Mouse (Mus musculus) hindbrain, embryonic 15.5 days (tissue): ENCODE data around the gene Exoc2. TPM values are rescaled to one million over a fixed set of nuclear protein-coding genes. Genes with fewer than 3 reads are reported as not detected.

Source experiments
- ATAC-seq: fragments of 200-750 bp; cut with Nextera tagmentation; 2 replicates; pipeline ENCODE4 v1.8.0; 2017; ENCODE audit warnings: low read depth, moderate number of reproducible peaks, moderate TSS enrichment; ENCODE audit not compliant: low FRiP score
- H3K27ac ChIP-seq: fragments of 300-500 bp; sonication (generic); replicated peaks from 2 replicates; pipeline ENCODE4 v1.5.1; 2015; ENCODE audit warnings: mild to moderate bottlenecking, inconsistent platforms
- H3K27me3 ChIP-seq: fragments of 300-500 bp; sonication (generic); 2 replicates; pipeline ENCODE4 v1.6.1; 2015; ENCODE audit warnings: control low read depth, inconsistent platforms
- H3K36me3 ChIP-seq: fragments of 300-500 bp; sonication (generic); 2 replicates; pipeline ENCODE4 v1.6.1; 2015; ENCODE audit warnings: control low read depth, inconsistent platforms
- H3K4me1 ChIP-seq: fragments of 300-500 bp; sonication (generic); replicated peaks from 2 replicates; pipeline ENCODE4 v1.6.1; 2015; ENCODE audit warnings: control low read depth, inconsistent platforms
- H3K4me2 ChIP-seq: fragments of 300-500 bp; sonication (generic); 2 replicates; pipeline ENCODE4 v1.6.1; 2015; ENCODE audit warnings: moderate library complexity, mild to moderate bottlenecking, inconsistent platforms
- H3K4me3 ChIP-seq: fragments of 300-500 bp; sonication (generic); 2 replicates; pipeline ENCODE4 v1.5.1; 2015; ENCODE audit warnings: mild to moderate bottlenecking, inconsistent platforms
- H3K9ac ChIP-seq: fragments of 300-500 bp; sonication (generic); 2 replicates; pipeline ENCODE4 v1.6.1; 2015; ENCODE audit warnings: inconsistent platforms
- H3K9me3 ChIP-seq: fragments of 300-500 bp; sonication (generic); 2 replicates; pipeline ENCODE4 v1.6.1; 2016; ENCODE audit warnings: control low read depth, inconsistent platforms
- WGBS: fragments of 180-500 bp; shearing (Covaris S2); methylation state at CpG from one replicate; pipeline ENCODE4 v1.1.7; 2015; 5-methylcytosine and 5-hydroxymethylcytosine counted together
- polyA plus RNA-seq: library from polyadenylated mRNA; unstranded; fragments of >200 nt; fragmentation: Nextera tagmentation; extraction: Ambion mirVana; gene quantifications from 2 replicates; pipeline ENCODE4 v1.2.1, GENCODE M21; 2015

Exoc2 gene
- polyA plus RNA-seq, result 47.9 and 50.0 TPM in 2 replicates

- under 1% methylated on average over 54 of the region's 54 CpGs for WGBS
- H3K36me3 ChIP-seq, result no peaks in the 10 kb centered on the region
- peaks cover 14% of the 10 kb centered on the region for H3K4me1 ChIP-seq
- H3K4me3 ChIP-seq, result peak within 1 kb of the TSS; percentile 66
- peak within 1 kb of the TSS; percentile 64 for H3K9ac ChIP-seq
- ATAC-seq, result peak; percentile 98
- peak within 1 kb of the TSS; percentile 68 for H3K4me2 ChIP-seq
- H3K27ac ChIP-seq, result peak within 1 kb of the TSS; percentile 86
- no peaks in the 10 kb centered on the region for H3K27me3 ChIP-seq
- no peaks in the 10 kb centered on the region for H3K9me3 ChIP-seq
These were observed at the start of gene Exoc2, which contains the start of gene Gm5447 for GRCm38 (mm10) chr13:30973501-30974246. Exoc2 (minus strand) TSS chr13:30974093. Gm5447 (plus strand) TSS chr13:30974204.

- no peak for ATAC-seq
- Histone ChIP-seq H3K4me1 (no peaks in the 10 kb centered on the region), H3K36me3 (no peaks in the 10 kb centered on the region), H3K4me3 (no peak overlapping the region), H3K27ac (no peak overlapping the region), H3K9me3 (no peaks in the 10 kb centered on the region), H3K27me3 (no peaks in the 10 kb centered on the region), H3K9ac (no peak overlapping the region), H3K4me2 (no peak overlapping the region)
- WGBS, result 83% methylated on average over 3 of the region's 3 CpGs
These were observed 49.8 kb upstream of the Exoc2 start for GRCm38 (mm10) chr13:31023664-31024063.

- no peak overlapping the region for H3K4me3 ChIP-seq
- no peak overlapping the region for H3K27ac ChIP-seq
- H3K4me1 ChIP-seq, result no peaks in the 10 kb centered on the region
- H3K4me2 ChIP-seq, result no peak overlapping the region
- H3K27me3 ChIP-seq, result no peaks in the 10 kb centered on the region
- H3K9ac ChIP-seq, result no peak overlapping the region
- 80% methylated on average over 6 of the region's 6 CpGs for WGBS
- no peak for ATAC-seq
- H3K36me3 ChIP-seq, result no peaks in the 10 kb centered on the region
- no peaks in the 10 kb centered on the region for H3K9me3 ChIP-seq
These were observed 48.0 kb upstream of the Exoc2 start for GRCm38 (mm10) chr13:31021927-31022326.

- Histone ChIP-seq H3K4me2 (no peak overlapping the region), H3K9me3 (no peaks in the 10 kb centered on the region), H3K4me3 (no peak overlapping the region), H3K27me3 (no peaks in the 10 kb centered on the region), H3K9ac (no peak overlapping the region), H3K27ac (no peak overlapping the region), H3K36me3 (no peaks in the 10 kb centered on the region), H3K4me1 (no peaks in the 10 kb centered on the region)
- no peak for ATAC-seq
- WGBS, result 70% methylated on average over 4 of the region's 4 CpGs
These were observed 47.6 kb upstream of the Exoc2 start for GRCm38 (mm10) chr13:31021514-31021913.

- no peak overlapping the region for H3K27ac ChIP-seq
- H3K9ac ChIP-seq, result no peak overlapping the region
- H3K4me3 ChIP-seq, result no peak overlapping the region
- H3K9me3 ChIP-seq, result no peaks in the 10 kb centered on the region
- no peaks in the 10 kb centered on the region for H3K4me1 ChIP-seq
- H3K27me3 ChIP-seq, result no peaks in the 10 kb centered on the region
- 95% methylated on average over 3 of the region's 3 CpGs for WGBS
- ATAC-seq, result no peak
- H3K4me2 ChIP-seq, result no peak overlapping the region
- H3K36me3 ChIP-seq, result no peaks in the 10 kb centered on the region
These were observed 43.7 kb upstream of the Exoc2 start for GRCm38 (mm10) chr13:31017545-31017944.

GRCm38 (mm10) chr13:31004995-31005394 lies 31.1 kb upstream of the Exoc2 start:
- Histone ChIP-seq H3K36me3 (no peaks in the 10 kb centered on the region), H3K4me3 (no peak overlapping the region), H3K4me1 (no peaks in the 10 kb centered on the region), H3K9me3 (no peaks in the 10 kb centered on the region), H3K27ac (no peak overlapping the region), H3K27me3 (no peaks in the 10 kb centered on the region), H3K4me2 (no peak overlapping the region), H3K9ac (no peak overlapping the region)
- 82% methylated on average over 4 of the region's 4 CpGs for whole genome bisulfite sequencing
- no peak for ATAC-seq

GRCm38 (mm10) chr13:31004458-31004857 lies 30.6 kb upstream of the Exoc2 start:
- no peak for ATAC-seq
- no peak overlapping the region for H3K9ac ChIP-seq
- no peaks in the 10 kb centered on the region for H3K36me3 ChIP-seq
- H3K4me1 ChIP-seq, result no peaks in the 10 kb centered on the region
- no peak overlapping the region for H3K27ac ChIP-seq
- H3K4me2 ChIP-seq, result peak overlapping the region; percentile 2; the same call in 1 of the 2 replicates
- no peaks in the 10 kb centered on the region for H3K27me3 ChIP-seq
- WGBS, result 74% methylated on average over 12 of the region's 12 CpGs
- no peak overlapping the region for H3K4me3 ChIP-seq
- no peaks in the 10 kb centered on the region for H3K9me3 ChIP-seq

- 90% methylated on average over 6 of the region's 6 CpGs for WGBS
- ATAC-seq, result no peak
- H3K9me3 ChIP-seq, result no peaks in the 10 kb centered on the region
- H3K4me1 ChIP-seq, result no peaks in the 10 kb centered on the region
- H3K9ac ChIP-seq, result no peak overlapping the region
- H3K36me3 ChIP-seq, result no peaks in the 10 kb centered on the region
- H3K4me3 ChIP-seq, result no peak overlapping the region
- H3K27ac ChIP-seq, result no peak overlapping the region
- no peaks in the 10 kb centered on the region for H3K27me3 ChIP-seq
- no peak overlapping the region for H3K4me2 ChIP-seq
These were observed 25.9 kb upstream of the Exoc2 start for GRCm38 (mm10) chr13:30999799-31000198.

GRCm38 (mm10) chr13:30997526-30998253 lies 23.8 kb upstream of the Exoc2 start:
- H3K27me3 ChIP-seq, result no peaks in the 10 kb centered on the region
- no peaks in the 10 kb centered on the region for H3K4me1 ChIP-seq
- no peak overlapping the region for H3K27ac ChIP-seq
- no peaks in the 10 kb centered on the region for H3K9me3 ChIP-seq
- H3K4me2 ChIP-seq, result no peak overlapping the region
- no peak overlapping the region for H3K9ac ChIP-seq
- H3K36me3 ChIP-seq, result no peaks in the 10 kb centered on the region
- 78% methylated on average over 8 of the region's 8 CpGs for WGBS
- no peak overlapping the region for H3K4me3 ChIP-seq
- ATAC-seq, result no peak

GRCm38 (mm10) chr13:30994249-30994858 lies 20.5 kb upstream of the Exoc2 start:
- no peaks in the 10 kb centered on the region for H3K9me3 ChIP-seq
- no peaks in the 10 kb centered on the region for H3K36me3 ChIP-seq
- ATAC-seq, result no peak
- H3K9ac ChIP-seq, result no peak overlapping the region
- H3K27ac ChIP-seq, result no peak overlapping the region
- H3K4me1 ChIP-seq, result no peaks in the 10 kb centered on the region
- H3K27me3 ChIP-seq, result no peaks in the 10 kb centered on the region
- no peak overlapping the region for H3K4me2 ChIP-seq
- H3K4me3 ChIP-seq, result no peak overlapping the region
- 86% methylated on average over 6 of the region's 6 CpGs for WGBS

GRCm38 (mm10) chr13:30993819-30994218 lies 19.9 kb upstream of the Exoc2 start:
- Histone ChIP-seq H3K4me3 (no peak overlapping the region), H3K9ac (no peak overlapping the region), H3K9me3 (no peaks in the 10 kb centered on the region), H3K4me1 (no peaks in the 10 kb centered on the region), H3K4me2 (no peak overlapping the region), H3K36me3 (no peaks in the 10 kb centered on the region), H3K27me3 (no peaks in the 10 kb centered on the region), H3K27ac (no peak overlapping the region)
- peak; percentile 82; the same call in 1 of the 2 replicates for ATAC-seq
- 31% methylated on average over 3 of the region's 3 CpGs for WGBS

GRCm38 (mm10) chr13:30990233-30990632 lies 16.3 kb upstream of the Exoc2 start:
- Histone ChIP-seq H3K4me1 (peaks cover 10% of the 10 kb centered on the region), H3K36me3 (no peaks in the 10 kb centered on the region), H3K9me3 (no peaks in the 10 kb centered on the region), H3K4me3 (no peak overlapping the region), H3K27ac (no peak overlapping the region), H3K27me3 (peaks cover 8% of the 10 kb centered on the region; the same call in 1 of the 2 replicates), H3K9ac (no peak overlapping the region), H3K4me2 (no peak overlapping the region)
- ATAC-seq, result no peak
- 87% methylated on average over 9 of the region's 9 CpGs for WGBS
